Mouse (Mus musculus) heart, embryonic 11.5 days (tissue): ENCODE measurements around the gene Hax1. TPM values are rescaled to one million over a fixed set of nuclear protein-coding genes. Genes with fewer than 3 reads are reported as not detected.

Source experiments
- ATAC-seq: fragments of 200-750 bp; cut with Nextera tagmentation; replicated peaks from 2 replicates; pipeline ENCODE4 v1.8.0; 2017; ENCODE audit warnings: moderate library complexity; ENCODE audit not compliant: insufficient number of reproducible peaks, low FRiP score, low TSS enrichment
- H3K27ac ChIP-seq: fragments of 300-500 bp; sonication (generic); 2 replicates; pipeline ENCODE4 v1.5.1; 2014; ENCODE audit warnings: mild to moderate bottlenecking, low read depth, low read length
- H3K27me3 ChIP-seq: fragments of 300-500 bp; sonication (generic); 2 replicates; pipeline ENCODE4 v1.6.1; 2014; ENCODE audit warnings: mild to moderate bottlenecking, low read length, mixed read lengths; ENCODE audit not compliant: control insufficient read depth, insufficient read depth
- H3K36me3 ChIP-seq: fragments of 300-500 bp; sonication (generic); 2 replicates; pipeline ENCODE4 v1.6.1; 2014; ENCODE audit warnings: mild to moderate bottlenecking, low read length, moderate library complexity, mixed read lengths; ENCODE audit not compliant: control insufficient read depth, insufficient read depth
- H3K4me1 ChIP-seq: fragments of 300-500 bp; sonication (generic); 2 replicates; pipeline ENCODE4 v1.6.1; 2014; ENCODE audit warnings: low read length; ENCODE audit not compliant: control insufficient read depth, insufficient read depth
- H3K4me2 ChIP-seq: fragments of 300-500 bp; sonication (generic); 2 replicates; pipeline ENCODE4 v1.6.1; 2014; ENCODE audit warnings: mild to moderate bottlenecking, moderate library complexity
- H3K4me3 ChIP-seq: fragments of 300-500 bp; sonication (generic); 2 replicates; pipeline ENCODE4 v1.5.1; 2014; ENCODE audit warnings: low read depth, low read length
- H3K9ac ChIP-seq: fragments of 300-500 bp; sonication (generic); 2 replicates; pipeline ENCODE4 v1.6.1; 2014; ENCODE audit warnings: mild to moderate bottlenecking, low read depth, low read length, moderate library complexity
- H3K9me3 ChIP-seq: fragments of 300-500 bp; sonication (generic); replicated peaks from 2 replicates; pipeline ENCODE4 v1.6.1; 2016; ENCODE audit warnings: low read length; ENCODE audit not compliant: control insufficient read depth
- WGBS: fragments of 180-500 bp; shearing (Covaris S2); extraction: QIAGEN DNeasy Blood & Tissue Kit; methylation state at CpG from one replicate; pipeline ENCODE4 v1.1.7; 2014; ENCODE audit not compliant: insufficient replicate concordance; 5-methylcytosine and 5-hydroxymethylcytosine counted together
- polyA plus RNA-seq: library from polyadenylated mRNA; unstranded; fragments of >200 nt; fragmentation: Nextera tagmentation; extraction: Ambion mirVana; gene quantifications from 2 replicates; pipeline ENCODE4 v1.2.1, GENCODE M21; 2014

Gene Hax1
- polyA plus RNA-seq, 1 experiment from 2014 or later, result 91.0 TPM

- peak overlapping the region; percentile 75 for H3K4me2 ChIP-seq
- no peak; the same call in 1 of the 2 replicates for ATAC-seq
- 16% methylated on average over 21 of the region's 23 CpGs for WGBS
- H3K9ac ChIP-seq, result peak overlapping the region; percentile 87
- H3K4me3 ChIP-seq, result peak overlapping the region; percentile 70
- H3K27ac ChIP-seq, result peak overlapping the region; percentile 81
- no peaks in the 10 kb centered on the region for H3K9me3 ChIP-seq
- H3K27me3 ChIP-seq, result no peaks in the 10 kb centered on the region
- H3K4me1 ChIP-seq, result peaks cover 5% of the 10 kb centered on the region; the same call in 1 of the 2 replicates
- peaks cover 13% of the 10 kb centered on the region for H3K36me3 ChIP-seq
These were observed 637 bp downstream of the Hax1 start for GRCm38 (mm10) chr3:89997791-89998495.

- Histone ChIP-seq H3K9ac (no peak overlapping the region), H3K4me2 (no peak overlapping the region), H3K36me3 (no peaks in the 10 kb centered on the region), H3K27me3 (no peaks in the 10 kb centered on the region), H3K4me1 (peaks cover 5% of the 10 kb centered on the region; the same call in 1 of the 2 replicates), H3K9me3 (no peaks in the 10 kb centered on the region), H3K4me3 (no peak overlapping the region), H3K27ac (no peak overlapping the region)
- WGBS, result 89% methylated on average over 5 of the region's 5 CpGs
- no peak for ATAC-seq
These were observed 3.6 kb downstream of the Hax1 start for GRCm38 (mm10) chr3:89994807-89995515.

GRCm38 (mm10) chr3:89987822-89988221, 10.8 kb downstream of the Hax1 start:
- Histone ChIP-seq H3K4me2 (no peak overlapping the region), H3K27me3 (no peaks in the 10 kb centered on the region), H3K9me3 (no peaks in the 10 kb centered on the region), H3K9ac (no peak overlapping the region), H3K27ac (no peak overlapping the region), H3K36me3 (no peaks in the 10 kb centered on the region), H3K4me3 (no peak overlapping the region), H3K4me1 (no peaks in the 10 kb centered on the region)
- 82% methylated on average over 4 of the region's 4 CpGs for WGBS
- no peak for ATAC-seq

GRCm38 (mm10) chr3:89987211-89987610, 11.4 kb downstream of the Hax1 start:
- WGBS, result 57% methylated on average over 3 of the region's 3 CpGs
- H3K9me3 ChIP-seq, result no peaks in the 10 kb centered on the region

GRCm38 (mm10) chr3:89982426-89982825, 16.2 kb downstream of the Hax1 start:
- Histone ChIP-seq H3K9me3 (no peaks in the 10 kb centered on the region), H3K27me3 (no peaks in the 10 kb centered on the region), H3K27ac (no peak overlapping the region), H3K36me3 (no peaks in the 10 kb centered on the region), H3K4me2 (no peak overlapping the region), H3K4me1 (no peaks in the 10 kb centered on the region), H3K9ac (no peak overlapping the region), H3K4me3 (no peak overlapping the region)
- ATAC-seq, result no peak
- WGBS, result 68% methylated on average over 5 of the region's 5 CpGs

More at GRCm38 (mm10) chr3:89987211-89987610, 11.4 kb downstream of the Hax1 start:
- Histone ChIP-seq H3K4me2 (no peak overlapping the region), H3K27ac (no peak overlapping the region), H3K36me3 (no peaks in the 10 kb centered on the region), H3K4me3 (no peak overlapping the region), H3K4me1 (no peaks in the 10 kb centered on the region), H3K9ac (no peak overlapping the region), H3K27me3 (no peaks in the 10 kb centered on the region)
- ATAC-seq, result no peak

GRCm38 (mm10) chr3:89976859-89977258, 21.7 kb downstream of the Hax1 start:
- no peak overlapping the region for H3K27ac ChIP-seq
- H3K9ac ChIP-seq, result no peak overlapping the region
- H3K27me3 ChIP-seq, result no peaks in the 10 kb centered on the region
- no peaks in the 10 kb centered on the region for H3K9me3 ChIP-seq
- no peak overlapping the region for H3K4me3 ChIP-seq
- no peak for ATAC-seq
- H3K4me1 ChIP-seq, result no peaks in the 10 kb centered on the region
- H3K36me3 ChIP-seq, result no peaks in the 10 kb centered on the region
- H3K4me2 ChIP-seq, result no peak overlapping the region

- Histone ChIP-seq H3K4me3 (no peak overlapping the region), H3K4me2 (no peak overlapping the region), H3K27ac (no peak overlapping the region), H3K9ac (no peak overlapping the region), H3K9me3 (no peaks in the 10 kb centered on the region), H3K36me3 (no peaks in the 10 kb centered on the region), H3K27me3 (no peaks in the 10 kb centered on the region), H3K4me1 (peaks cover 16% of the 10 kb centered on the region)
- ATAC-seq, result no peak
- WGBS, result 54% methylated on average over 7 of the region's 7 CpGs
These were observed 30.1 kb downstream of the Hax1 start for GRCm38 (mm10) chr3:89968509-89968908.

- Histone ChIP-seq H3K9me3 (no peaks in the 10 kb centered on the region), H3K27me3 (no peaks in the 10 kb centered on the region), H3K27ac (no peak overlapping the region), H3K4me2 (no peak overlapping the region), H3K36me3 (no peaks in the 10 kb centered on the region), H3K4me1 (peaks cover 17% of the 10 kb centered on the region), H3K4me3 (no peak overlapping the region), H3K9ac (no peak overlapping the region)
- 70% methylated on average over 4 of the region's 4 CpGs for WGBS
- ATAC-seq, result no peak
These were observed 31.6 kb downstream of the Hax1 start for GRCm38 (mm10) chr3:89966946-89967345.
